Mouse (Mus musculus): ENCODE results near the gene Pcmtd2. TPM values are rescaled to one million over a fixed set of nuclear protein-coding genes. Genes with fewer than 3 reads are reported as not detected.
A peak's percentile ranks its signal among the peaks of the same experiment; 100 is the strongest.

The Pcmtd2 gene
- polyA plus RNA-seq, 1 experiment from 2014 or later = 33.2 TPM

DNA sequence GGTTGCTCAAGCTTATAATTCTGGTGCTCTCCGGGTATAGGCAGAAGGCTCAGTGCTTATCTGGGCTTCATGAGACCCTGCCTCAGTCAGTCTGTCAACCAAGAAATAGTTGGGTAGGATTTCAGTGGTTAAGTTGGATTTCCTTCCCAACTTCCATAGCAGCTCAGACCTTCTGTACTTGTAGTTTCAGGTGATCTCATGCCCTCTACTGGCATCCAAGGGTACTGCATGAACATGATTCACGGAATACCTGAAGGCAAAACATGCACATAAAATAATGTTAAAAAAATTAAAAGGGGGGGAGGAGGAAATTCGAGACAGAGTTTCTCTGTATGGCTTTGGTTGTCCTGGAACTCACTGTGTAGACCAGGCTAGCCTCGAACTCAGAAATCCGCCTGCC lies 29.3 kb downstream of the Pcmtd2 start:
- H3K4me1 ChIP-seq (replicated peaks) = peaks cover 23% of the 10 kb centered on the region
- ATAC-seq (ENCODE audit: low read depth) = no peak
- no peak overlapping the region for H3K4me2 ChIP-seq
- H3K4me3 ChIP-seq = no peak overlapping the region
- no peak overlapping the region for H3K9ac ChIP-seq
- H3K27me3 ChIP-seq = no peaks in the 10 kb centered on the region
- 63% methylated on average over 5 of the region's 5 CpGs for WGBS
- no peak overlapping the region for H3K27ac ChIP-seq (replicated peaks)
- H3K36me3 ChIP-seq = peaks cover 37% of the 10 kb centered on the region
- no peaks in the 10 kb centered on the region for H3K9me3 ChIP-seq

DNA sequence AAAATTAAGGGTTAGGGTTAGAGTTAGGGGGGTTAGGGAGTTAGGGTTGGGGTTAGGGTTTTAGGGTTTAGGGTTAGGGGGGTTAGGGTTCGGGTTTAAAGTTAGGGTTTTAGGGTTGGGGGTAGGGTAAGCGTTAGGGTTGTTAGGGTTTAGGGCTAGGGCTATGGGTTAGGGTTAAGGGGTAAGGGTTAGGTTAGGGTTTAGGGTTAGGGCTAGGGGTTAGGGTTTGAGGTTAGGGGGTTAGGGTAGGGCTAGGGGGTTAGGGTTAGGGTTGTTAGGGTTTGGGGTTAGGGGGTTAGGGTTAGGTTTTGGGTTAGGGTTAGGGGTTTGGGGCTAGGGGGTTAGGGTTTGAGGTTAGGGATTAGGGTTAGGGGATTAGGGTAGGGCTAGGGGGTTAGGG lies 33.4 kb downstream of the Pcmtd2 start:
- ATAC-seq (ENCODE audit: low read depth) = 0 out of 2 replicates have a peak, but pooled peaks have one; percentile 23
- no peak overlapping the region for H3K27ac ChIP-seq (replicated peaks)
- peaks cover under 1% of the 10 kb centered on the region; the same call in 1 of the 2 replicates for H3K4me1 ChIP-seq (replicated peaks)
- WGBS = 95% methylated on average over 2 of the region's 2 CpGs
- no peaks in the 10 kb centered on the region for H3K27me3 ChIP-seq
- peaks cover 53% of the 10 kb centered on the region for H3K36me3 ChIP-seq
- H3K4me2 ChIP-seq = no peak overlapping the region
- H3K4me3 ChIP-seq = no peak overlapping the region
- no peaks in the 10 kb centered on the region for H3K9me3 ChIP-seq
- H3K9ac ChIP-seq = no peak overlapping the region

DNA sequence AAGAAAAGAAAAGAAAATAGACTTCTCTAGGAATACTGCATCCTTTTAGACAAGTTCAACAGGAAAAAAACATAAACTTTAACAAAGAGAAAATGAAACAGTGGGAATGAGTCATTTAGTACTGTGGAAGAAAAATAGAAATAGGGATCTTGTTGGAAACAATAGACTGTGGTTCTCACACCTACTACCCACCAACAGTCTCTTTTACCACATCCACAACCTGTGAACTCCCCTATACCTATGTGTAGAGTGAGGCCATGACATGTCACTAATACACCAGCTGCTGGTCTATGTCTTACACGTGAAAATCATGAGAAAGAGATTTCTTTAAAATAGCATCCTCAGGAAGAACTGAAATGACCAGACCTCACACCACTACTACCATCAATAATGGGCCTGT lies 41.2 kb downstream of the Pcmtd2 start:
- H3K9me3 ChIP-seq = no peaks in the 10 kb centered on the region
- no peak overlapping the region for H3K4me3 ChIP-seq
- ATAC-seq (ENCODE audit: low read depth) = no peak
- 81% methylated on average over 1 of the region's 1 CpGs for WGBS
- no peak overlapping the region for H3K9ac ChIP-seq
- H3K36me3 ChIP-seq = peaks cover 40% of the 10 kb centered on the region
- no peaks in the 10 kb centered on the region for H3K4me1 ChIP-seq (replicated peaks)
- no peak overlapping the region for H3K4me2 ChIP-seq
- no peak overlapping the region for H3K27ac ChIP-seq (replicated peaks)
- no peaks in the 10 kb centered on the region for H3K27me3 ChIP-seq

GRCm38 (mm10) chr2:181883022-181883749 lies 45.5 kb downstream of the Pcmtd2 start:
- peaks cover 17% of the 10 kb centered on the region; the same call in 1 of the 2 replicates for H3K36me3 ChIP-seq
- no peaks in the 10 kb centered on the region for H3K27me3 ChIP-seq
- H3K4me1 ChIP-seq (replicated peaks) = no peaks in the 10 kb centered on the region
- no peak overlapping the region for H3K9ac ChIP-seq
- no peak for ATAC-seq (ENCODE audit: low read depth)
- H3K27ac ChIP-seq (replicated peaks) = no peak overlapping the region
- no peak overlapping the region for H3K4me3 ChIP-seq
- 85% methylated on average over 3 of the region's 3 CpGs for WGBS
- no peaks in the 10 kb centered on the region for H3K9me3 ChIP-seq
- no peak overlapping the region for H3K4me2 ChIP-seq

Other genes starting within 250 kb of the Pcmtd2 start
- gene Prpf6, start 246.0 kb upstream of the Pcmtd2 start, polyA plus RNA-seq (2015; fragmentation: Nextera tagmentation; extraction: Ambion mirVana) = 63.1 and 65.6 TPM in 2 replicates
- 78.7 and 81.3 TPM in 2 replicates for gene Zfp512b, start 245.1 kb upstream of the Pcmtd2 start, polyA plus RNA-seq (2015; fragmentation: Nextera tagmentation; extraction: Ambion mirVana)
- gene Samd10, start 238.6 kb upstream of the Pcmtd2 start, polyA plus RNA-seq (2015; fragmentation: Nextera tagmentation; extraction: Ambion mirVana) = 146 and 157 TPM in 2 replicates
- not detected in 2 replicates for gene Gm29797, start 180.8 kb upstream of the Pcmtd2 start, polyA plus RNA-seq (2015; fragmentation: Nextera tagmentation; extraction: Ambion mirVana)
- 18.9 and 22.2 TPM in 2 replicates for gene Sox18, start 166.2 kb upstream of the Pcmtd2 start, polyA plus RNA-seq (2015; fragmentation: Nextera tagmentation; extraction: Ambion mirVana)
- gene Tcea2, start 157.5 kb upstream of the Pcmtd2 start, polyA plus RNA-seq (2015; fragmentation: Nextera tagmentation; extraction: Ambion mirVana) = 33.9 and 37.8 TPM in 2 replicates
- gene Rgs19, start 143.9 kb upstream of the Pcmtd2 start, polyA plus RNA-seq (2015; fragmentation: Nextera tagmentation; extraction: Ambion mirVana) = 42.7 and 49.2 TPM in 2 replicates
- gene Lkaaear1, start 139.4 kb upstream of the Pcmtd2 start, polyA plus RNA-seq (2015; fragmentation: Nextera tagmentation; extraction: Ambion mirVana) = not detected in 2 replicates
- gene Oprl1, start 122.8 kb upstream of the Pcmtd2 start, polyA plus RNA-seq (2015; fragmentation: Nextera tagmentation; extraction: Ambion mirVana) = 63.8 and 64.0 TPM in 2 replicates
- gene Myt1, start 74.5 kb upstream of the Pcmtd2 start, polyA plus RNA-seq (2015; fragmentation: Nextera tagmentation; extraction: Ambion mirVana) = 44.9 and 52.5 TPM in 2 replicates
- gene Polr3k, start 26.5 kb downstream of the Pcmtd2 start, polyA plus RNA-seq (2015; fragmentation: Nextera tagmentation; extraction: Ambion mirVana) = 84.6 and 88.5 TPM in 2 replicates
- not detected in 2 replicates for gene Gm14496, start 153.3 kb downstream of the Pcmtd2 start, polyA plus RNA-seq (2015; fragmentation: Nextera tagmentation; extraction: Ambion mirVana)

Data from neural tube, embryonic 13.5 days (tissue).